Mouse (Mus musculus): Measurements from ENCODE around the gene Tubgcp4. TPM values are rescaled to one million over a fixed set of nuclear protein-coding genes. Genes with fewer than 3 reads are reported as not detected.
"Not testable (repeated sequence)": the region's sequence is repeated elsewhere in the genome, so short reads cannot be mapped to it uniquely, and the experiment has no call there.

The Tubgcp4 gene
- polyA plus RNA-seq (2015; fragmentation: Nextera tagmentation; extraction: Ambion mirVana), result 19.0 and 20.5 TPM in 2 replicates

GRCm38 (mm10) chr2:121170481-121170971 is at the start of gene Tubgcp4:
TSS of gene Tubgcp4 (plus strand) at chr2:121170654.
- Histone ChIP-seq H3K4me3 (ENCODE audit: low read depth, low read length) (peak within 1 kb of the TSS; percentile 98), H3K9me3 (replicated peaks; ENCODE audit: control insufficient read depth, low read length) (no peaks in the 10 kb centered on the region), H3K4me1 (ENCODE audit: control insufficient read depth, low read depth, low read length) (peaks cover 22% of the 10 kb centered on the region), H3K36me3 (ENCODE audit: control insufficient read depth, insufficient read depth) (peaks cover 7% of the 10 kb centered on the region; the same call in 1 of the 2 replicates), H3K27ac (ENCODE audit: low read length) (peak within 1 kb of the TSS; percentile 94), H3K9ac (ENCODE audit: low read depth, low read length) (peak within 1 kb of the TSS; percentile 96), H3K4me2 (ENCODE audit: low read depth, low read length) (peak within 1 kb of the TSS; percentile 74), H3K27me3 (ENCODE audit: control insufficient read depth, insufficient read depth, low read depth, low read length) (no peaks in the 10 kb centered on the region)
- WGBS (ENCODE audit: insufficient replicate concordance), result under 1% methylated on average over 38 of the region's 38 CpGs
- peak; percentile 28 for ATAC-seq (ENCODE audit: low read depth)

DNA sequence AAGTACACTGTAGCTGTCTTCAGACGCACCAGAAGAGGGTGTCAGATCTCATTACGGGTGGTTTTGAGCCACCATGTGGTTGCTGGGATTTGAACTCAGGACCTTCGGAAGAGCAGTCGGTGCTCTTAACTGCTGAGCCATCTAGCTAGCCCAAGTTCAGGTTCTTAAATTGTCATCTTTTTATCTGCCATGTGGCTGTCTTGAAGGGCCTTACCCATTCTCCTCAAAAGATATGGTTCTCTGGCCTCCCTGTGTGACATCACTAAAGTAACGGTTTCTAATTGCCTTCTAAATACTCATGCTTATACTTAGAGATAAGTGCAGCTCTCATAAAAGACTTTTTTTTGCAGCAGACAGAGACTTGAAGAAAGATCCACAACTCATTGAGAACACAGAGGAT is 44.2 kb upstream of the Tubgcp4 start:
- not testable (repeated sequence) for H3K4me2 ChIP-seq (ENCODE audit: low read depth, low read length); H3K9ac ChIP-seq (ENCODE audit: low read depth, low read length); H3K9me3 ChIP-seq (replicated peaks; ENCODE audit: control insufficient read depth, low read length); ATAC-seq (ENCODE audit: low read depth); H3K27ac ChIP-seq (ENCODE audit: low read length); H3K36me3 ChIP-seq (ENCODE audit: control insufficient read depth, insufficient read depth); H3K4me3 ChIP-seq (ENCODE audit: low read depth, low read length); H3K27me3 ChIP-seq (ENCODE audit: control insufficient read depth, insufficient read depth, low read depth, low read length); H3K4me1 ChIP-seq (ENCODE audit: control insufficient read depth, low read depth, low read length)
- 67% methylated on average over 5 of the region's 5 CpGs for WGBS (ENCODE audit: insufficient replicate concordance)

DNA sequence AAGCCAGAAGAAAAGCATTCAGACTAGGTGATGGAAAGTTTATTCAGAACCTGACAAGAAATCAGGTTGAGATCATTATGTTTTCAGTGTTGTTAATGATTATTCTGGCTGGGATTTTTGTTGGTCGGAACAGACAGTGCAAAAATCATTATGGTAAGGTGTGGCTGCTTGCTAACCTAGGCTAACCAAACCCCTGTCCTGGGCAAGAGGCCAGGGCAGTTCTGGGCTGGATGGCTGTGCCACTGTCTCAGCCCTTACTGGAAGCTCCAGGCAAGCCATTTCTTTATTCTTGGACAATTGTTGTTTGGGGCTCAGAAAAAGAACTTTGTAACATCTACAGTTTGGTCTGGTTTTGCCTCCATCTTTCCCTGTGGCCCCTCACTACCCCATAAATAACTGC is 42.9 kb upstream of the Tubgcp4 start:
- Histone ChIP-seq H3K36me3 (ENCODE audit: control insufficient read depth, insufficient read depth) (no peaks in the 10 kb centered on the region), H3K4me1 (ENCODE audit: control insufficient read depth, low read depth, low read length) (no peaks in the 10 kb centered on the region), H3K4me3 (ENCODE audit: low read depth, low read length) (no peak overlapping the region), H3K9ac (ENCODE audit: low read depth, low read length) (no peak overlapping the region), H3K27ac (ENCODE audit: low read length) (no peak overlapping the region), H3K9me3 (replicated peaks; ENCODE audit: control insufficient read depth, low read length) (no peaks in the 10 kb centered on the region), H3K27me3 (ENCODE audit: control insufficient read depth, insufficient read depth, low read depth, low read length) (no peaks in the 10 kb centered on the region; the same call in 1 of the 2 replicates), H3K4me2 (ENCODE audit: low read depth, low read length) (no peak overlapping the region)
- no peak for ATAC-seq (ENCODE audit: low read depth)
- WGBS (ENCODE audit: insufficient replicate concordance), result 47% methylated on average over 1 of the region's 1 CpGs

- no peak for ATAC-seq (ENCODE audit: low read depth)
- Histone ChIP-seq H3K9me3 (replicated peaks; ENCODE audit: control insufficient read depth, low read length) (no peaks in the 10 kb centered on the region), H3K4me1 (ENCODE audit: control insufficient read depth, low read depth, low read length) (no peaks in the 10 kb centered on the region), H3K36me3 (ENCODE audit: control insufficient read depth, insufficient read depth) (no peaks in the 10 kb centered on the region), H3K9ac (ENCODE audit: low read depth, low read length) (no peak overlapping the region), H3K27ac (ENCODE audit: low read length) (no peak overlapping the region), H3K4me3 (ENCODE audit: low read depth, low read length) (no peak overlapping the region), H3K4me2 (ENCODE audit: low read depth, low read length) (no peak overlapping the region), H3K27me3 (ENCODE audit: control insufficient read depth, insufficient read depth, low read depth, low read length) (no peaks in the 10 kb centered on the region; the same call in 1 of the 2 replicates)
- WGBS (ENCODE audit: insufficient replicate concordance), result 59% methylated on average over 9 of the region's 9 CpGs
These were observed 41.4 kb upstream of the Tubgcp4 start for GRCm38 (mm10) chr2:121128865-121129620.

DNA sequence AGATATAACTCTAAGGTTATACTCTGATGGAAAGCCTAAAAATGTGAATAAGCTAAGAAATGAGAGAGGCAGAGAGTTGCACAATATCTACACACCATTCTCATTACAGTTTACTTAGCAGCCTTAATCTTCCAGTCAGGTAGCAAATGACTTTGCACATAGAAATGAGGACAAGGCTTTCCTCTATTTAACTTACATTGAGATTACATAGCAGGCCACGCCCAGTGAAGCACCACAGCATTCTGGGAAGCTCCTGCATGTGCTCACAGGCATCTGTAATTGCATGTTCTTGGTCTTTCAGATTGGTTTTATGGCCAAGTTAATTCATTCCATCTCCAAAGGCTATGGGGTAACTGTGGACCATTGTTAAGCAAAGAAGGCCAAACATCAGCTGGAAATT is 37.6 kb upstream of the Tubgcp4 start:
- H3K27me3 ChIP-seq (ENCODE audit: control insufficient read depth, insufficient read depth, low read depth, low read length), result no peaks in the 10 kb centered on the region; the same call in 1 of the 2 replicates
- ATAC-seq (ENCODE audit: low read depth), result no peak
- 50% methylated on average over 1 of the region's 1 CpGs for WGBS (ENCODE audit: insufficient replicate concordance)
- H3K4me2 ChIP-seq (ENCODE audit: low read depth, low read length), result no peak overlapping the region
- H3K9ac ChIP-seq (ENCODE audit: low read depth, low read length), result no peak overlapping the region
- no peaks in the 10 kb centered on the region for H3K9me3 ChIP-seq (replicated peaks; ENCODE audit: control insufficient read depth, low read length)
- no peak overlapping the region for H3K27ac ChIP-seq (ENCODE audit: low read length)
- no peaks in the 10 kb centered on the region for H3K36me3 ChIP-seq (ENCODE audit: control insufficient read depth, insufficient read depth)
- no peak overlapping the region for H3K4me3 ChIP-seq (ENCODE audit: low read depth, low read length)
- H3K4me1 ChIP-seq (ENCODE audit: control insufficient read depth, low read depth, low read length), result peaks cover 3% of the 10 kb centered on the region

GRCm38 (mm10) chr2:121137371-121137770 is 33.1 kb upstream of the Tubgcp4 start:
- no peak for ATAC-seq (ENCODE audit: low read depth)
- Histone ChIP-seq H3K9me3 (replicated peaks; ENCODE audit: control insufficient read depth, low read length) (no peaks in the 10 kb centered on the region), H3K9ac (ENCODE audit: low read depth, low read length) (no peak overlapping the region), H3K4me2 (ENCODE audit: low read depth, low read length) (peak overlapping the region; percentile 17), H3K27ac (ENCODE audit: low read length) (no peak overlapping the region), H3K27me3 (ENCODE audit: control insufficient read depth, insufficient read depth, low read depth, low read length) (no peaks in the 10 kb centered on the region), H3K4me1 (ENCODE audit: control insufficient read depth, low read depth, low read length) (peaks cover 28% of the 10 kb centered on the region), H3K36me3 (ENCODE audit: control insufficient read depth, insufficient read depth) (peaks cover 4% of the 10 kb centered on the region), H3K4me3 (ENCODE audit: low read depth, low read length) (no peak overlapping the region)
- 91% methylated on average over 4 of the region's 4 CpGs for WGBS (ENCODE audit: insufficient replicate concordance)

- H3K9ac ChIP-seq (ENCODE audit: low read depth, low read length), result peak overlapping the region; percentile 93
- H3K4me2 ChIP-seq (ENCODE audit: low read depth, low read length), result peak overlapping the region; percentile 90
- H3K4me3 ChIP-seq (ENCODE audit: low read depth, low read length), result peak overlapping the region; percentile 89
- H3K27me3 ChIP-seq (ENCODE audit: control insufficient read depth, insufficient read depth, low read depth, low read length), result no peaks in the 10 kb centered on the region
- H3K27ac ChIP-seq (ENCODE audit: low read length), result peak overlapping the region; percentile 92
- H3K36me3 ChIP-seq (ENCODE audit: control insufficient read depth, insufficient read depth), result peaks cover 6% of the 10 kb centered on the region
- ATAC-seq (ENCODE audit: low read depth), result no peak; the same call in 1 of the 2 replicates
- 47% methylated on average over 29 of the region's 29 CpGs for WGBS (ENCODE audit: insufficient replicate concordance)
- no peaks in the 10 kb centered on the region for H3K9me3 ChIP-seq (replicated peaks; ENCODE audit: control insufficient read depth, low read length)
- H3K4me1 ChIP-seq (ENCODE audit: control insufficient read depth, low read depth, low read length), result peaks cover 28% of the 10 kb centered on the region
These were observed 31.0 kb upstream of the Tubgcp4 start for GRCm38 (mm10) chr2:121139266-121140017.

DNA sequence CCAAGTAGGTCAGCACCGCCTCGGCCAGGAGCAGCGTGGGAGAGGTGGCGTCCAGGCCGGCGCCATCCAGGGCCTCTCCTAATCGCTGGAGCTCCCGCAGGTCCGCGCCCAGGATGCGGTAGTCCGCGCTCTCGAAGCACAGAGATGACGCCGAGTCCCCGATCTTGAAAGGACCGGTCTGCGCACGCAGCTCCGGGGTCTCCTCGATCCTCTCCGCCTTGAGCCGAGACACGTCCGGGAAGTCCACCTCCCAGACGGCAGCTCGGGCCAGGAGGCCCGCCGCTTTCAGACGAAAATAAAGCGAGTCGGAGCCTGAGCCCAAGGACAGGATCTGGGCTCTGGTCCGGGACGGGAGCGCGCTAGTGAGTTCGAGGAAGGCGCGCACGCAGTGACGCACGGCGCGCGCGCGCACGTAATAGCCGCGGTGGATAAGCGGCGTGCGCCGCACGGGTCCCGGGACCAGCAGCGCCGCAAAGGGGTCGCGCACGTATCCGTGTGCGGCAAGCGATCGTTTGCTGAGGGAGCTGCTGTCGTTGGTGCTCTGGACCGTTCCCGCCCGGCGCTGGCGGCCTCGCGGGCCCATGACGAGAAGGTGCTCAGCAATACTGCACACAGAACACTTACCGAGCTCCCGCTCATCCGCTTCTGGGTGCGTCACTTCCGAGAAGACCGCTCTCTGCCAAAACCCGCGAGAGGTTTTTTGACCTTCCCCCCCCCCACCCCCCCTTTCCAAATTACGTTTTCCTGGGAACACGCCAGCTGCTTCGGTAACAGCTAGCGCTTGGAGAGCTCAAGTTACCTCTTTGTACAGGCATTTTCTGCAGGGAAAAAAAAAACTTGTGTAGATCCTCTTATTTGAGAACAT is 30.2 kb upstream of the Tubgcp4 start, which contains the start of the genes Adal and Lcmt2:
Adal (plus strand) TSS at position 411 of the 865 bp plus-strand sequence.
Lcmt2 (minus strand) TSS at position 636 of the 865 bp plus-strand sequence.
- peaks cover 6% of the 10 kb centered on the region for H3K36me3 ChIP-seq (ENCODE audit: control insufficient read depth, insufficient read depth)
- H3K27me3 ChIP-seq (ENCODE audit: control insufficient read depth, insufficient read depth, low read depth, low read length), result no peaks in the 10 kb centered on the region
- under 1% methylated on average over 87 of the region's 87 CpGs for WGBS (ENCODE audit: insufficient replicate concordance)
- peak within 1 kb of the TSS; percentile 89 for H3K4me3 ChIP-seq (ENCODE audit: low read depth, low read length)
- H3K9me3 ChIP-seq (replicated peaks; ENCODE audit: control insufficient read depth, low read length), result no peaks in the 10 kb centered on the region
- peak within 1 kb of the TSS; percentile 90 for H3K4me2 ChIP-seq (ENCODE audit: low read depth, low read length)
- peaks cover 28% of the 10 kb centered on the region for H3K4me1 ChIP-seq (ENCODE audit: control insufficient read depth, low read depth, low read length)
- peak within 1 kb of the TSS; percentile 92 for H3K27ac ChIP-seq (ENCODE audit: low read length)
- peak; percentile 96 for ATAC-seq (ENCODE audit: low read depth)
- H3K9ac ChIP-seq (ENCODE audit: low read depth, low read length), result peak within 1 kb of the TSS; percentile 93

All from liver, embryonic 16.5 days (tissue).